Comparison of ENCODE assay signal across 8 mouse cellular contexts in the genomic region with DNA sequence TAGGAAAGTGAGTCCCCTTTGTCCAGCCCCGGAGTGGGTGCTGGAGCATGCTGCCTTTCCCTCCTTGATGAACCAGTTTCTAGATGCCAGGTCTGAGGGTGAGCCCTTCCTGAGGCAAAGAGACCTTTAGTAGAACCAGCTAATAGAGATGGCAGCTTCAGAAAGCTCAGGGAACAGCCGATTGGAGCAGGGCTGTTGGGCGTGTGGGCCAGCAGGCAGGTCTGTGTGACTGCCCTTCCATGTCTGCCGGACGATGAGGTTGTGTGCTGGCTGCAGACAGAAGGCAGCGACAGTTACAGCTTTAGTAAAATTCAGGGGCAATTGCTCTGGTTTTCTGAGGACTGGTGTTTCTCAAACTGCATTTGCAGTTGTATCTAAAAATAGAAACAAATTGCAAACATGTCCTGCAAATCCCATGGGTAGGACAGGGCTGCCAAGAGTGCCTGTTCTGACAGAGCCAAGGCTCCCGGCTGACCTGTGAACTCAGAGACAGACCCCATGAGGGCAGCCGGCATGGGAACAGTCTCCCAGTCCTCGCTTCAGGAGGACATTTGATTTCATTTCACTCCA. TPM values are rescaled to one million over a fixed set of nuclear protein-coding genes. Genes with fewer than 3 reads are reported as not detected.
DNase-seq lines count a peak whose midpoint lies in the region; ATAC-seq lines count a peak whose summit lies in the region.

No protein-coding gene starts in this region.

- no peak overlapping the region for H3K27ac ChIP-seq in hindbrain, embryonic 14.5 days
- peak overlapping the region; percentile 53; the same call in 1 of the 2 replicates for H3K27ac ChIP-seq in liver, embryonic 13.5 days

- peak overlapping the region; percentile 36 for H3K9ac ChIP-seq in hindbrain, embryonic 14.5 days
- H3K9ac ChIP-seq in liver, embryonic 13.5 days, result no peak overlapping the region

- H3K4me3 ChIP-seq in hindbrain, embryonic 14.5 days (replicated peaks; ENCODE audit: low read length), result no peak overlapping the region
- H3K4me3 ChIP-seq in liver, embryonic 13.5 days (replicated peaks), result no peak overlapping the region

- DNase-seq in embryo, embryonic 10 days (ENCODE audit: low spot score), result peak; percentile 43
- no peak for DNase-seq in embryo, embryonic 9.5 days (ENCODE audit: extremely low spot score)
- peak; percentile 35 to 58 for DNase-seq in gastrocnemius, adult 8-10 months (ENCODE audit: low spot score in 2 of 2)
- no peak for DNase-seq in hindbrain, embryonic 14.5 days (ENCODE audit: low spot score)
- DNase-seq in liver, embryonic 13.5 days, result no peak
- no peak for DNase-seq in spleen, postnatal 36 days (ENCODE audit: low spot score in 2 of 2)
- no peak for DNase-seq in retina, postnatal 1 day
- DNase-seq in layer of hippocampus, adult 9-10 months (ENCODE audit: low spot score), result no peak

- H3K4me1 ChIP-seq in hindbrain, embryonic 14.5 days (replicated peaks; ENCODE audit: control insufficient read depth, insufficient read depth, low read length), result peaks cover 32% of the 10 kb centered on the region
- H3K4me1 ChIP-seq in liver, embryonic 13.5 days (replicated peaks), result peaks cover 66% of the 10 kb centered on the region

- no peaks in the 10 kb centered on the region for H3K36me3 ChIP-seq in hindbrain, embryonic 14.5 days (replicated peaks; ENCODE audit: control insufficient read depth, insufficient read depth)
- H3K36me3 ChIP-seq in liver, embryonic 13.5 days, result no peaks in the 10 kb centered on the region

- no peaks in the 10 kb centered on the region for H3K9me3 ChIP-seq in hindbrain, embryonic 14.5 days (ENCODE audit: control insufficient read depth, low read length)
- no peaks in the 10 kb centered on the region for H3K9me3 ChIP-seq in liver, embryonic 13.5 days (replicated peaks)

- 39% methylated on average over 9 of the region's 9 CpGs for WGBS in hindbrain, embryonic 14.5 days
- WGBS in liver, embryonic 13.5 days (ENCODE audit: insufficient replicate concordance), result 66% methylated on average over 9 of the region's 9 CpGs

- H3K27me3 ChIP-seq in hindbrain, embryonic 14.5 days (ENCODE audit: control insufficient read depth, insufficient read depth, low read length), result no peaks in the 10 kb centered on the region
- no peaks in the 10 kb centered on the region for H3K27me3 ChIP-seq in liver, embryonic 13.5 days

- no peak for ATAC-seq in hindbrain, embryonic 14.5 days (ENCODE audit: low FRiP score)
- ATAC-seq in liver, embryonic 13.5 days (ENCODE audit: low read depth), result no peak

- H3K4me2 ChIP-seq in hindbrain, embryonic 14.5 days (replicated peaks), result peak overlapping the region; percentile 10; the same call in 1 of the 2 replicates
- no peak overlapping the region for H3K4me2 ChIP-seq in liver, embryonic 13.5 days

RNA-seq across cellular contexts. Expression of a gene that starts 4.9 kb away (rescaled TPM):
- total RNA-seq in gastrocnemius, adult 8-10 months (2022), result 1 to 10 TPM; 4.2 to 5.6 (median 4.9) TPM
- 3.1 and 4.8 TPM in 2 replicates for polyA plus RNA-seq in hindbrain, embryonic 14.5 days (2014; fragmentation: Nextera tagmentation; extraction: Ambion mirVana)
- 1.2 and 1.4 TPM in 2 replicates for polyA plus RNA-seq in liver, embryonic 13.5 days (2015; fragmentation: Nextera tagmentation; extraction: Ambion mirVana)

RNA-seq across cellular contexts. Expression of a gene that starts 40.4 kb away (rescaled TPM):
- total RNA-seq in gastrocnemius, adult 8-10 months (2022), result 10 to 100 TPM in 1 of 4 experiments, 1 to 10 TPM in 1, not detected in 2; 9.8 to 13.6 TPM
- 14.5 and 25.4 TPM in 2 replicates for polyA plus RNA-seq in hindbrain, embryonic 14.5 days (2014; fragmentation: Nextera tagmentation; extraction: Ambion mirVana)
- 8.8 and 12.9 TPM in 2 replicates for polyA plus RNA-seq in liver, embryonic 13.5 days (2015; fragmentation: Nextera tagmentation; extraction: Ambion mirVana)

RNA-seq across cellular contexts. Expression of a gene that starts 57.3 kb away (rescaled TPM):
- total RNA-seq in gastrocnemius, adult 8-10 months (2022), result 10 to 100 TPM; 79.7 to 88.8 (median 82.2) TPM
- polyA plus RNA-seq in hindbrain, embryonic 14.5 days (2014; fragmentation: Nextera tagmentation; extraction: Ambion mirVana), result 66.1 and 66.7 TPM in 2 replicates
- polyA plus RNA-seq in liver, embryonic 13.5 days (2015; fragmentation: Nextera tagmentation; extraction: Ambion mirVana), result 40.1 and 51.7 TPM in 2 replicates

Comparison
In these comparisons a context has a peak if more than half of its experiments do, and no peak if none do; other contexts are left out.
1. DNase-seq: peak in embryo, embryonic 10 days (single experiment) and gastrocnemius, adult 8-10 months (2 of 2); none in embryo, embryonic 9.5 days (single experiment), hindbrain, embryonic 14.5 days (single experiment), liver, embryonic 13.5 days (single experiment), spleen, postnatal 36 days (0 of 2), retina, postnatal 1 day (single experiment) and layer of hippocampus, adult 9-10 months (single experiment).